Mouse (Mus musculus): ENCODE data around the gene Mcm9.
A peak's percentile ranks its signal among the peaks of the same experiment; 100 is the strongest.

Mcm9 gene

GRCm38 (mm10) chr10:53580137-53580536, 50.1 kb downstream of the Mcm9 start:
- DNase-seq (ENCODE audit: low read depth, low spot score) = no peak

- no peak for DNase-seq (ENCODE audit: low read depth, low spot score)
Measured at GRCm38 (mm10) chr10:53568531-53568930, 61.7 kb downstream of the Mcm9 start.

- DNase-seq (ENCODE audit: low read depth, low spot score) = no peak
Measured at GRCm38 (mm10) chr10:53565538-53565937, 64.7 kb downstream of the Mcm9 start.

- no peak for DNase-seq (ENCODE audit: low read depth, low spot score)
Measured at GRCm38 (mm10) chr10:53562001-53562400, 68.2 kb downstream of the Mcm9 start.

GRCm38 (mm10) chr10:53537596-53537995, 92.6 kb downstream of the Mcm9 start:
- no peak for DNase-seq (ENCODE audit: low read depth, low spot score)

- DNase-seq (ENCODE audit: low read depth, low spot score) = no peak
Measured at GRCm38 (mm10) chr10:53532297-53532696, 97.9 kb downstream of the Mcm9 start.

- DNase-seq (ENCODE audit: low read depth, low spot score) = peak; percentile 46
Measured at GRCm38 (mm10) chr10:53527838-53528773, 102.1 kb downstream of the Mcm9 start.

- no peak for DNase-seq (ENCODE audit: low read depth, low spot score)
Measured at GRCm38 (mm10) chr10:53527344-53527743, 102.9 kb downstream of the Mcm9 start.

GRCm38 (mm10) chr10:53526350-53526749, 103.9 kb downstream of the Mcm9 start:
- DNase-seq (ENCODE audit: low read depth, low spot score) = no peak

- no peak for DNase-seq (ENCODE audit: low read depth, low spot score)
Measured at GRCm38 (mm10) chr10:53525265-53525976, 104.8 kb downstream of the Mcm9 start.

GRCm38 (mm10) chr10:53519068-53519954, 110.9 kb downstream of the Mcm9 start:
- no peak for DNase-seq (ENCODE audit: low read depth, low spot score)

GRCm38 (mm10) chr10:53518599-53518913, 111.7 kb downstream of the Mcm9 start:
- no peak for DNase-seq (ENCODE audit: low read depth, low spot score)

- DNase-seq (ENCODE audit: low read depth, low spot score) = no peak
Measured at GRCm38 (mm10) chr10:53517770-53518598, 112.3 kb downstream of the Mcm9 start.

GRCm38 (mm10) chr10:53512491-53512890, 117.7 kb downstream of the Mcm9 start:
- DNase-seq (ENCODE audit: low read depth, low spot score) = no peak

GRCm38 (mm10) chr10:53509158-53509773, 121.0 kb downstream of the Mcm9 start:
- peak; percentile 32 for DNase-seq (ENCODE audit: low read depth, low spot score)

GRCm38 (mm10) chr10:53508676-53509075, 121.6 kb downstream of the Mcm9 start:
- no peak for DNase-seq (ENCODE audit: low read depth, low spot score)

GRCm38 (mm10) chr10:53505526-53505925, 124.7 kb downstream of the Mcm9 start:
- no peak for DNase-seq (ENCODE audit: low read depth, low spot score)

GRCm38 (mm10) chr10:53505069-53505468, 125.2 kb downstream of the Mcm9 start:
- no peak for DNase-seq (ENCODE audit: low read depth, low spot score)

GRCm38 (mm10) chr10:53502875-53503816, 127.1 kb downstream of the Mcm9 start:
- DNase-seq (ENCODE audit: low read depth, low spot score) = peak; percentile 18

Data from brain, embryonic 18.5 days (tissue).